Mouse (Mus musculus) testis, adult 2 months (tissue): ENCODE results near the gene Erfe.

Experiments
- CTCF ChIP-seq: fragments of 200-500 bp; IDR thresholded peaks from 2 replicates; pipeline ENCODE4 v1.5.1; 2012; ENCODE audit warnings: low read depth, mild to moderate bottlenecking, inconsistent platforms, low read length, moderate library complexity; ENCODE audit not compliant: control insufficient read depth, insufficient read depth, insufficient replicate concordance
- POLR2A ChIP-seq: fragments of 200-500 bp; IDR thresholded peaks from 2 replicates; pipeline ENCODE4 v1.6.1; 2012; ENCODE audit warnings: low read depth, mild to moderate bottlenecking, inconsistent platforms, low read length, moderate library complexity; ENCODE audit not compliant: control insufficient read depth

DNA sequence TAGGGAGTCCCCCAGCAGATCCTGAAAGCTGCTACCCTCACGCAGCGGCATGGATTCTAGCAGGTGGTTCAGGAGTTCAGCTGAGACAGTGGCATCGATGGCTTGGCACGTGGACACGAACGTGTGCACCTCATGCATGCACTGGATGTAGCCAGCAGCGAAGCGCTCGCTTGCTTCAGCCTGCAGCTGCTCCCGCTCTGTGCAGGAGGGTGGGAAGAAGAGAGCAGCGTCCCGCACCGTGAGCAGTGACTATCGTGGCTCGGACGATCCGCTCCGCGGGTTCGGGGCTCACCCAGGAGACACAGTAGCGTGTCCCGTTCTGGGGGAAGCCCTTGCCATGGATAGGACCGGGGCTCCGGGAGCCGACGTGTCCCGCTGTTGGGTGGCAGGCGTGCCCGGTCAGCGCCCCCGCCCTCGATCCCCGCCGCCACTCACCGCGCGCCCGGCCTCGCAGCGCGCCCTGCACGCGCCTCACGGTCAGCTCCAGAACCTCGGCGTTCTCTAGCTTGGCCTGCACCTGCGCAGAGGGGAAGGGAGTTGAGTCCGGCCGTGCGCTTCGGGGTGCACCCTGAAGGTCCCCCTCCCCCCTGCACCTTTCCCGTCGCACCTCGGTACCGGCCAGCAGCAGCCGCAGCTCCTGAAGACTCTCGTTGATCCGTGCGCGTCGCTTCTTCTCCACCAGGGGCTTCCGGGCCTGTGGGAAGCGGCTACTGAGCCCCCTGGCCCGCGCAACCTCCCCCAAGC lies 46.2 kb downstream of the Erfe start:
- no peak for TF ChIP-seq POLR2A
- TF ChIP-seq CTCF = 0 out of 2 replicates have a peak, but pooled peaks have one; percentile 0
